In genomic region chr2:28037505-28038390, GRCm38 (mm10) we compare ENCODE assay signal across 11 mouse cellular contexts. TPM values are rescaled to one million over a fixed set of nuclear protein-coding genes. Genes with fewer than 3 reads are reported as not detected.
DNase-seq lines count a peak whose midpoint lies in the region; ATAC-seq and TF ChIP-seq lines count a peak whose summit lies in the region.
"Had no signal": no experiment of that assay in that cellular context is flagged by ENCODE, and none has a peak within 500 bp of the region (broad histone marks: within the 10 kb centered on the region; RNA-seq: fewer than 3 reads in every experiment).

No protein-coding gene starts in this region.

- no peak; the same call in 1 of the 2 replicates for ATAC-seq in hindbrain, embryonic 13.5 days (ENCODE audit: low FRiP score)
- 0 out of 2 replicates have a peak, but pooled peaks have one; percentile 5 for ATAC-seq in cerebellum, adult (ENCODE audit: insufficient number of reproducible peaks, low FRiP score, low TSS enrichment)

- H3K4me1 ChIP-seq in hindbrain, embryonic 13.5 days (replicated peaks), result peaks cover 33% of the 10 kb centered on the region
- no peaks in the 10 kb centered on the region for H3K4me1 ChIP-seq in hindbrain, embryonic 10.5 days (replicated peaks)
- no peaks in the 10 kb centered on the region for H3K4me1 ChIP-seq in lung, adult 2 months (ENCODE audit: control insufficient read depth, insufficient read depth, low read length)

- no peak overlapping the region for H3K4me2 ChIP-seq in hindbrain, embryonic 13.5 days

- TF ChIP-seq CTCF in lung, adult 2 months (IDR thresholded peaks at IDR 0.05; ENCODE audit: insufficient read depth, low read length), result no peak

- H3K9ac ChIP-seq in hindbrain, embryonic 13.5 days, result no peak overlapping the region

- DNase-seq in hindbrain, embryonic 10.5 days (ENCODE audit: low spot score), result no peak
- DNase-seq in fat pad, adult 2 months (ENCODE audit: extremely low read depth, low read depth, low spot score), result peak; percentile 55
- peak; percentile 26 for DNase-seq in lung, adult 2 months
- no peak for DNase-seq in frontal cortex, postnatal 10 days (ENCODE audit: low spot score in 2 of 2)
- no peak for DNase-seq in layer of hippocampus, postnatal 25 days (ENCODE audit: extremely low spot score in 1 of 2, low spot score in 1 of 2)
- DNase-seq in ovary, postnatal 36 days (ENCODE audit: low spot score), result no peak

- 64% methylated on average over 12 of the region's 12 CpGs for WGBS in hindbrain, embryonic 13.5 days
- WGBS in hindbrain, embryonic 10.5 days, result 84% methylated on average over 12 of the region's 12 CpGs
- 26% methylated on average over 12 of the region's 12 CpGs for WGBS in lung, adult 2 months

- peak overlapping the region; percentile 55; the same call in 1 of the 2 replicates for H3K27ac ChIP-seq in hindbrain, embryonic 13.5 days
- H3K27ac ChIP-seq in hindbrain, embryonic 10.5 days, result no peak overlapping the region

- H3K36me3 ChIP-seq in hindbrain, embryonic 13.5 days, result no peaks in the 10 kb centered on the region
- H3K36me3 ChIP-seq in hindbrain, embryonic 10.5 days, result peaks cover 11% of the 10 kb centered on the region

- TF ChIP-seq POLR2A in lung, adult 2 months (IDR thresholded peaks at IDR 0.05; ENCODE audit: borderline replicate concordance, extremely low read depth, low read depth, low read length), result no peak

- 0 out of 2 replicates have a peak, but pooled peaks cover 4% of the 10 kb centered on the region for H3K27me3 ChIP-seq in hindbrain, embryonic 13.5 days
- H3K27me3 ChIP-seq in hindbrain, embryonic 10.5 days (ENCODE audit: insufficient read depth, poor library complexity, severe bottlenecking), result no peaks in the 10 kb centered on the region

- no peaks in the 10 kb centered on the region; the same call in 1 of the 2 replicates for H3K9me3 ChIP-seq in hindbrain, embryonic 13.5 days
- no peaks in the 10 kb centered on the region for H3K9me3 ChIP-seq in hindbrain, embryonic 10.5 days

- H3K4me3 ChIP-seq in hindbrain, embryonic 13.5 days, result no peak overlapping the region
- no peak overlapping the region for H3K4me3 ChIP-seq in hindbrain, embryonic 10.5 days
- no peak overlapping the region for H3K4me3 ChIP-seq in lung, adult 2 months (replicated peaks; ENCODE audit: extremely low read depth, low read depth, low read length)
- H3K4me3 ChIP-seq: myocyte had no signal

RNA-seq across cellular contexts. Expression of gene Fcnb, which starts 46.9 kb away (rescaled TPM):
- polyA plus RNA-seq in hindbrain, embryonic 13.5 days (2015; fragmentation: Nextera tagmentation; extraction: Ambion mirVana), result 0.19 TPM in 1 of 2 replicates, not detected in the other
- not detected in 2 replicates for polyA plus RNA-seq in hindbrain, embryonic 10.5 days (2016; fragmentation: Nextera tagmentation; extraction: Ambion mirVana)
- 0.13 TPM in 1 of 2 replicates, not detected in the other for polyA plus RNA-seq in lung, adult 2 months (2012; rRNA removed)
- not detected for total RNA-seq in layer of hippocampus, postnatal 25 days (2021)
- total RNA-seq: gastrocnemius, adult 8-10 months; left cerebral cortex, adult 18-20 months had no signal
- polyA plus RNA-seq: myocyte had no signal

Comparison
In these comparisons a context has a peak if more than half of its experiments do, and no peak if none do; other contexts are left out.
1. DNase-seq: peak in fat pad, adult 2 months (single experiment) and lung, adult 2 months (single experiment); none in hindbrain, embryonic 10.5 days (single experiment), frontal cortex, postnatal 10 days (0 of 2), layer of hippocampus, postnatal 25 days (0 of 2) and ovary, postnatal 36 days (single experiment).